Mouse (Mus musculus): ENCODE data around the gene L2hgdh. TPM values are rescaled to one million over a fixed set of nuclear protein-coding genes. Genes with fewer than 3 reads are reported as not detected.

Gene L2hgdh
- total and polyA plus RNA-seq, 2 experiments from 2014 or later: 14.7 to 22.0 TPM

GRCm38 (mm10) chr12:69741965-69742364 lies 17.3 kb upstream of the L2hgdh start:
- no peaks in the 10 kb centered on the region for H3K27me3 ChIP-seq (ENCODE audit: control insufficient read depth, insufficient read depth, low read length)
- WGBS: 80% methylated on average over 5 of the region's 5 CpGs
- H3K27ac ChIP-seq (ENCODE audit: low read depth): no peak overlapping the region
- TF ChIP-seq EP300 (IDR thresholded peaks at IDR 0.05; ENCODE audit: low read depth) (no peak), CTCF (IDR thresholded peaks at IDR 0.05; ENCODE audit: low read depth) (peak; percentile 2; the same call in 1 of the 2 replicates)
- peaks cover 7% of the 10 kb centered on the region; the same call in 1 of the 2 replicates for H3K36me3 ChIP-seq (replicated peaks; ENCODE audit: control insufficient read depth, insufficient read depth, low read length)
- no peaks in the 10 kb centered on the region for H3K9me3 ChIP-seq (replicated peaks; ENCODE audit: control insufficient read depth, low read length)
- DNase-seq (ENCODE audit: low spot score) (no peak), ATAC-seq (ENCODE audit: insufficient read depth, low read depth) (no peak)
- no peak overlapping the region for H3K4me2 ChIP-seq (ENCODE audit: low read depth, low read length)
- no peaks in the 10 kb centered on the region for H3K4me1 ChIP-seq (ENCODE audit: control insufficient read depth, insufficient read depth)
- no peak overlapping the region for H3K9ac ChIP-seq (replicated peaks; ENCODE audit: low read depth, low read length)
- H3K4me3 ChIP-seq (ENCODE audit: low read depth, low read length): no peak overlapping the region

- Histone ChIP-seq H3K4me2 (ENCODE audit: low read depth, low read length) (peak overlapping the region; percentile 31; the same call in 1 of the 2 replicates), H3K9me3 (replicated peaks; ENCODE audit: control insufficient read depth, low read length) (no peaks in the 10 kb centered on the region), H3K9ac (replicated peaks; ENCODE audit: low read depth, low read length) (no peak overlapping the region), H3K27me3 (ENCODE audit: control insufficient read depth, insufficient read depth, low read length) (no peaks in the 10 kb centered on the region), H3K36me3 (replicated peaks; ENCODE audit: control insufficient read depth, insufficient read depth, low read length) (no peaks in the 10 kb centered on the region), H3K4me3 (ENCODE audit: low read depth, low read length) (no peak overlapping the region), H3K27ac (ENCODE audit: low read depth) (0 out of 2 replicates have a peak overlapping the region, but pooled peaks have one; percentile 32), H3K4me1 (ENCODE audit: control insufficient read depth, insufficient read depth) (no peaks in the 10 kb centered on the region; the same call in 1 of the 2 replicates)
- WGBS: 66% methylated on average over 3 of the region's 3 CpGs
- TF ChIP-seq CTCF (IDR thresholded peaks at IDR 0.05; ENCODE audit: low read depth) (no peak), EP300 (IDR thresholded peaks at IDR 0.05; ENCODE audit: low read depth) (no peak)
- ATAC-seq (ENCODE audit: insufficient read depth, low read depth) (no peak), DNase-seq (ENCODE audit: low spot score) (no peak)
Measured at GRCm38 (mm10) chr12:69733923-69734322, 9.2 kb upstream of the L2hgdh start.

- TF ChIP-seq CTCF (IDR thresholded peaks at IDR 0.05; ENCODE audit: low read depth) (peak; percentile 73), EP300 (IDR thresholded peaks at IDR 0.05; ENCODE audit: low read depth) (no peak)
- 4% methylated on average over 2 of the region's 2 CpGs for WGBS
- Histone ChIP-seq H3K4me1 (ENCODE audit: control insufficient read depth, insufficient read depth) (no peaks in the 10 kb centered on the region; the same call in 1 of the 2 replicates), H3K9me3 (replicated peaks; ENCODE audit: control insufficient read depth, low read length) (no peaks in the 10 kb centered on the region), H3K27me3 (ENCODE audit: control insufficient read depth, insufficient read depth, low read length) (no peaks in the 10 kb centered on the region), H3K36me3 (replicated peaks; ENCODE audit: control insufficient read depth, insufficient read depth, low read length) (no peaks in the 10 kb centered on the region), H3K4me2 (ENCODE audit: low read depth, low read length) (peak overlapping the region; percentile 31; the same call in 1 of the 2 replicates), H3K9ac (replicated peaks; ENCODE audit: low read depth, low read length) (no peak overlapping the region), H3K27ac (ENCODE audit: low read depth) (no peak overlapping the region), H3K4me3 (ENCODE audit: low read depth, low read length) (no peak overlapping the region)
- ATAC-seq (ENCODE audit: insufficient read depth, low read depth) (peak; percentile 36; the same call in 1 of the 2 replicates), DNase-seq (ENCODE audit: low spot score) (peak; percentile 89)
Measured at GRCm38 (mm10) chr12:69733518-69733917, 8.8 kb upstream of the L2hgdh start.

- DNase-seq (ENCODE audit: low spot score) (no peak), ATAC-seq (ENCODE audit: insufficient read depth, low read depth) (no peak)
- Histone ChIP-seq H3K9ac (replicated peaks; ENCODE audit: low read depth, low read length) (no peak overlapping the region), H3K27ac (ENCODE audit: low read depth) (no peak overlapping the region), H3K4me1 (ENCODE audit: control insufficient read depth, insufficient read depth) (no peaks in the 10 kb centered on the region; the same call in 1 of the 2 replicates), H3K27me3 (ENCODE audit: control insufficient read depth, insufficient read depth, low read length) (no peaks in the 10 kb centered on the region), H3K4me2 (ENCODE audit: low read depth, low read length) (no peak overlapping the region), H3K9me3 (replicated peaks; ENCODE audit: control insufficient read depth, low read length) (no peaks in the 10 kb centered on the region), H3K36me3 (replicated peaks; ENCODE audit: control insufficient read depth, insufficient read depth, low read length) (no peaks in the 10 kb centered on the region), H3K4me3 (ENCODE audit: low read depth, low read length) (no peak overlapping the region)
- 48% methylated on average over 5 of the region's 5 CpGs for WGBS
- no peak for TF ChIP-seq EP300 (IDR thresholded peaks at IDR 0.05; ENCODE audit: low read depth)
- no peak for TF ChIP-seq CTCF (IDR thresholded peaks at IDR 0.05; ENCODE audit: low read depth)
Measured at GRCm38 (mm10) chr12:69732221-69732620, 7.5 kb upstream of the L2hgdh start.

GRCm38 (mm10) chr12:69730306-69730705 lies 5.6 kb upstream of the L2hgdh start:
- Histone ChIP-seq H3K4me2 (ENCODE audit: low read depth, low read length) (no peak overlapping the region), H3K27ac (ENCODE audit: low read depth) (no peak overlapping the region), H3K9ac (replicated peaks; ENCODE audit: low read depth, low read length) (no peak overlapping the region), H3K27me3 (ENCODE audit: control insufficient read depth, insufficient read depth, low read length) (no peaks in the 10 kb centered on the region), H3K9me3 (replicated peaks; ENCODE audit: control insufficient read depth, low read length) (no peaks in the 10 kb centered on the region), H3K4me3 (ENCODE audit: low read depth, low read length) (no peak overlapping the region), H3K4me1 (ENCODE audit: control insufficient read depth, insufficient read depth) (peaks cover 3% of the 10 kb centered on the region; the same call in 1 of the 2 replicates), H3K36me3 (replicated peaks; ENCODE audit: control insufficient read depth, insufficient read depth, low read length) (no peaks in the 10 kb centered on the region)
- ATAC-seq (ENCODE audit: insufficient read depth, low read depth): no peak
- no peak for DNase-seq (ENCODE audit: low spot score)
- TF ChIP-seq CTCF (IDR thresholded peaks at IDR 0.05; ENCODE audit: low read depth) (no peak), EP300 (IDR thresholded peaks at IDR 0.05; ENCODE audit: low read depth) (no peak)
- 82% methylated on average over 1 of the region's 1 CpGs for WGBS

GRCm38 (mm10) chr12:69729246-69729645 lies 4.6 kb upstream of the L2hgdh start:
- WGBS: 92% methylated on average over 1 of the region's 1 CpGs
- H3K27ac ChIP-seq (ENCODE audit: low read depth): no peak overlapping the region
- no peaks in the 10 kb centered on the region for H3K27me3 ChIP-seq (ENCODE audit: control insufficient read depth, insufficient read depth, low read length)
- TF ChIP-seq CTCF (IDR thresholded peaks at IDR 0.05; ENCODE audit: low read depth) (no peak), EP300 (IDR thresholded peaks at IDR 0.05; ENCODE audit: low read depth) (no peak)
- no peaks in the 10 kb centered on the region for H3K36me3 ChIP-seq (replicated peaks; ENCODE audit: control insufficient read depth, insufficient read depth, low read length)
- no peak overlapping the region for H3K9ac ChIP-seq (replicated peaks; ENCODE audit: low read depth, low read length)
- H3K4me1 ChIP-seq (ENCODE audit: control insufficient read depth, insufficient read depth): peaks cover 6% of the 10 kb centered on the region
- ATAC-seq (ENCODE audit: insufficient read depth, low read depth) (no peak), DNase-seq (ENCODE audit: low spot score) (no peak)
- H3K4me3 ChIP-seq (ENCODE audit: low read depth, low read length): no peak overlapping the region
- no peaks in the 10 kb centered on the region for H3K9me3 ChIP-seq (replicated peaks; ENCODE audit: control insufficient read depth, low read length)
- no peak overlapping the region for H3K4me2 ChIP-seq (ENCODE audit: low read depth, low read length)

Data from heart, postnatal 0 days (tissue).